Mouse (Mus musculus): ENCODE data around the gene Olfr1264.

Olfr1264 gene

GRCm38 (mm10) chr2:90025477-90025876 is at the start of gene Olfr1264:
Gene Olfr1264 (minus strand): TSS chr2:90025577.
- DNase-seq (ENCODE audit: low spot score in 2 of 2), result no peak

GRCm38 (mm10) chr2:90070065-90070464 is 44.7 kb upstream of the Olfr1264 start:
- no peak for DNase-seq (ENCODE audit: low spot score in 2 of 2)

GRCm38 (mm10) chr2:90063494-90063893 is 38.1 kb upstream of the Olfr1264 start, which contains the start of gene Olfr140:
Gene Olfr140 (minus strand): TSS chr2:90063594.
- DNase-seq (ENCODE audit: low spot score in 2 of 2), result no peak

GRCm38 (mm10) chr2:90035037-90035436 is 9.7 kb upstream of the Olfr1264 start, which contains the start of gene Olfr1265:
Gene Olfr1265 (plus strand): TSS chr2:90035337.
- no peak for DNase-seq (ENCODE audit: low spot score in 2 of 2)

GRCm38 (mm10) chr2:90011831-90012230 is 13.5 kb downstream of the Olfr1264 start, which contains the start of gene Olfr1263:
Gene Olfr1263 (plus strand): TSS chr2:90012131.
- DNase-seq (ENCODE audit: low spot score in 2 of 2), result no peak

GRCm38 (mm10) chr2:89999845-90000244 is 25.5 kb downstream of the Olfr1264 start, which contains the start of gene Olfr1262:
Gene Olfr1262 (plus strand): TSS chr2:90000145.
- DNase-seq (ENCODE audit: low spot score in 2 of 2), result no peak

- DNase-seq (ENCODE audit: low spot score in 2 of 2), result no peak
These were observed 34.5 kb downstream of the Olfr1264 start, which contains the start of gene Olfr1261 for GRCm38 (mm10) chr2:89990921-89991320. Gene Olfr1261 (plus strand): TSS chr2:89991221.

- no peak for DNase-seq (ENCODE audit: low spot score in 2 of 2)
These were observed 47.7 kb downstream of the Olfr1264 start for GRCm38 (mm10) chr2:89977709-89978108.

GRCm38 (mm10) chr2:89974184-89974583 is 51.2 kb downstream of the Olfr1264 start, which contains the start of gene Olfr1260:
Gene Olfr1260 (plus strand): TSS chr2:89974340.
- no peak for DNase-seq (ENCODE audit: low spot score in 2 of 2)

All from frontal cortex, postnatal 10 days (tissue).